Mouse (Mus musculus): Measurements from ENCODE around the gene Ttpal. TPM values are rescaled to one million over a fixed set of nuclear protein-coding genes. Genes with fewer than 3 reads are reported as not detected.

Gene Ttpal
- total RNA-seq, 2 experiments from 2014 or later, result 8.8 to 16.6 TPM

GRCm38 (mm10) chr2:163590996-163591395 lies 11.1 kb upstream of the Ttpal start:
- no peak for ATAC-seq (ENCODE audit: poor library complexity, severe bottlenecking)

GRCm38 (mm10) chr2:163592084-163592483 lies 10.0 kb upstream of the Ttpal start:
- ATAC-seq (ENCODE audit: poor library complexity, severe bottlenecking), result peak; percentile 21; the same call in 1 of the 2 replicates

DNA sequence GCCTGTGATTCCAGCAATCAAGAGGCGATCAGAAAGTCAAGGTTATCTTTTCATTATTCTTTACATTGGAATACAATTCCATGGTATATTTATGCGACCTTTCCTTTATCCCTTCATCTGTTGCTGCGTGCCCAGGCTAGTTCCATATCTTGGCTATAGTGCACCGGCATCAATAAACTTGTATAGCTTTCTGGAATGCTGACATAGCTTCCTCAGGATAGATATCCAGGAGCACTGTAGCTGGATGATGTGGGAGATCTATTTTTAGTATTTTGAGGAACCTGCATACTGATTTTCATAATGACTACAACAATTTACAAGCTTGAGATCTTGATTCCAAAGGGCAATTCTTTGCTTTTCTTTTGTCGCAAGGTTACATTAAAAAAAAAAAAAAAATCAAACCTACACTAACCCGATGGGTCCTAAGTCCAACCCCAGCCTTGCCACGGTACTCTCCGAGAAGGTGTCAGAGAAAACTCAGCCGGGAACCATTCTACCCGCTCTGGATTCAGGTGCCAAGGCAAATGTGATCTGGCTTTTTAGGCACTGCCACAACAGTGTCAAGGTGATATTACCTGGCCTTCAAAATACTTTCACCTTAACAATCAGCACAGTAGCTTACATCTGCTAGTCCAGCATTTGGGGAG lies 8.4 kb upstream of the Ttpal start:
- no peak for ATAC-seq (ENCODE audit: poor library complexity, severe bottlenecking)

DNA sequence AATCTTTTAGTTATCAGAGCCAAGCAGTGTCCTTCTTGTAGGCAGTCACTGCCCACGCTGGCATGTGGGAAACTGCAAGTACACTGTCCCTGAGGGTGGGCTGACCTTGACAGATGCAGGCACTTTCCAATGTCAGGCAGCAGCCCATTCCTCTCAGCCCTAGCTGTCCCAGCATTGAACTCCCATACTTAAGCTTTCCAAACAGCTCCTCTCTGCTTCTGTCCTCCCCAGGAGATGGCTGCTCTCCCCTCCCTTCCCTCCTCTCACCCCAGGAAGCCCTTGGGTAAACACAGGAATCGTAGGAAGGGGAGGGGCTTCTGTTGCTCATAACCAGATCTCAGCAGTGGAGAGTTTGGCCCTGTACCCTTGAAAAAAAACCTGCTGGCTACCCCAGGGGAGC lies 7.0 kb upstream of the Ttpal start:
- no peak for ATAC-seq (ENCODE audit: poor library complexity, severe bottlenecking)

GRCm38 (mm10) chr2:163596057-163596872 lies 5.8 kb upstream of the Ttpal start:
- ATAC-seq (ENCODE audit: poor library complexity, severe bottlenecking), result no peak

DNA sequence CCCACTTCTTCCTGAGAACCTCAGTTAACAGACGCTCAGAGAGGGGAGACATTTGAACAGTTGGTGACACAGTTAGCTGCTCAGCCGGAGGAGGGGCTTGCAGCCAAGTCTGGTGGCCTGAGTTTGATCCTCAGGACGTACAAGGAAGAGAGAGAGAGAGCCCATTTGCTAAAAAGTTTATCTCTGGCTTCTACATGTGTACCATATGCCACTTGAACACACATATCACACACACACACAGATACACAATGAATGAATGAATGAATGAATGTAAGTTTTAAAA lies 5.3 kb upstream of the Ttpal start:
- no peak for ATAC-seq (ENCODE audit: poor library complexity, severe bottlenecking)

DNA sequence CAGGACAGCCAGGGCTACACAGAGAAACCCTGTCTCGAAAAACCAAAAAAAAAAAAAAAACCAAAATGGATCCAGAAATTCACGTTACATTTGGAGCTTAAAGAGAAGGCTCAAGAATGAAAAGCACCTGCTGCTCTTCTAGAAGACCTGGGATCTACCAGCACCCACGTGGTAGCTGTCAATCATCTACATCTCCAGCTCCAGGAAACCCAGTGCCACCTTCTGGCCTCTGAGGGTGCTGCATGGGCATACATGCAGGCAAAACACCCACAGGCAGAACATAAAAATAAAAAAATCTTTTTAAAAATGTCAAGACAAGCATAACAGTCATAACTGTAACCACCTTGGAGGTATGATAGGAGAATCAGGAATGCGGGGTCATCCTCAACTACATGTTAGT lies 4.5 kb upstream of the Ttpal start:
- ATAC-seq (ENCODE audit: poor library complexity, severe bottlenecking), result peak; percentile 51

GRCm38 (mm10) chr2:163599226-163599625 lies 2.9 kb upstream of the Ttpal start:
- peak; percentile 49 for ATAC-seq (ENCODE audit: poor library complexity, severe bottlenecking)

DNA sequence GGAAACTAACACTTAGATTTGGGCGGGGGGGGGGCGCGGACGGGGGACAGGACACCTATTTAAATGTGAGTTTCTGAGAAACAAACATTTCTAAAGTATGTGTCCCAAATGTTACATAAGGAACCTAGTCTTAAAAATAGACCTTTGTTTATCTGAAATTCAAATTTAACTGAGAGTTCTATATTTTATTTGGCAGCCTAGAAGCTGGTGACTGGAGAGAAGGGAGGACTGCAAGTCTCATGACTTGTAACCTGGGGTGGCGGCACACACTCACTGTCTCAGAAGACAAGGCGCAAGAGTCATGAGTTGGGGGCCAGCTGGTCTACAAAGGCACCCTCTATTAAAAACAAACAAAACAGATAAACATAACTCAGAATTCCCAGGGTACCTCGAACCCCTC lies 1.0 kb upstream of the Ttpal start:
- no peak for ATAC-seq (ENCODE audit: poor library complexity, severe bottlenecking)

DNA sequence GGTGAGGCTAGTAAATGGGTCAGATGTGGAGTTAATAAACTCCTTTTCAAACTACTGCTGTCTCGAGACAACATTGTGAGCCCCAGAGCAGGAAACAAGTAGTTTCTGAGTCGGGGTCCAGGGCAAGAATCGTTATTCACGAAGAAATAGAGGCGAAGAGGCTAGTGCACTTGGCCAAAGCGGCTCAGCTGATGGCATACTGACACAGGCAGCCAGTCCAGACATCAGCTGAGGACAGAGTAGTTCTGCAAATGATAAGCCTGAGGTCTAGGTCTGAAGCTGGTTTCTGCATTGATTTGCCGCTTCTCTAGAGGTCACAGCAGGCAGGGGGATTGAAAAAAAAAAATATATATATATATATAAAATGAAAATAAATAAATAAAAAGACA lies 408 bp upstream of the Ttpal start:
- no peak for ATAC-seq (ENCODE audit: poor library complexity, severe bottlenecking)

GRCm38 (mm10) chr2:163606161-163606560 lies 4.0 kb downstream of the Ttpal start:
- no peak for ATAC-seq (ENCODE audit: poor library complexity, severe bottlenecking)

DNA sequence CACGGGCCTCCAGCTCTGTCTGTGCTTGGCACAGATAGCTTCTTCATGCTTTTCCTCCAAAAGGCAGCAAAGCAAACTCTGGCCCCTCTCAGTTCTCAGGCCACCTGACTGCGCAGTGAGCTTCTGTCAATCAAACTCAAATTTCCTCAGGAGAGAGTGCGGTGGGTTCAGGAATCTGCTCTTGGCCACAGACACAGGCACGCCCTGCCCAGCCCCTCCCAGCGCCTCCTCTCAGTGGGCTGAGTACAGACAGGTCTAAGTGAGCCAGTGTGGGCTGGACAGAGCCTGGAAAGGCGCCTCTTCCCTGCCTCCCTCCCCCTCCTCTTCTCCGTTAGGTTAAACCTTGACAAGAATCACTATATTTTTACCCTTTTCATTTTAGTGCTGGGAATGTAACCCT lies 5.9 kb downstream of the Ttpal start:
- ATAC-seq (ENCODE audit: poor library complexity, severe bottlenecking), result no peak

- ATAC-seq (ENCODE audit: poor library complexity, severe bottlenecking), result no peak
Observed at GRCm38 (mm10) chr2:163609281-163609975, 7.3 kb downstream of the Ttpal start.

DNA sequence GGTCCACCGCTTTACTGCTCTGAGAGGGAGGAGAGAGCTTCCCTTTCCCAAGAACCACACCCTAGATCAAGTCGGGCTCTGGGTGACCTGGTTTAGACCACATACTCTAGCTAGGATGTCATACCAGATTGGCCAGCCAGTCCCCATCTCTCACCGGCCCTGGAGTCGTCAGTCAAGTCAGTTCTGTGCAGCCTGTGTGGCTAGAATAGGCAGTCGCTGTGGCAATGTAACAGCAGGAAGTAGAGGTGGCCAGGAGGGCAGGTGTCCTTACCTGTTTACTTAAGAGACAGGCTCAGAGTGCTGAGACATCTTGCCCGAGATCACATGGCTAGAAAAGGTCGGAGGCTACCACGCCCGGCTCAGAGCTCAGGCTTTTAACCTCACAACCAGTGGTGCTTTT lies 9.1 kb downstream of the Ttpal start:
- ATAC-seq (ENCODE audit: poor library complexity, severe bottlenecking), result no peak

DNA sequence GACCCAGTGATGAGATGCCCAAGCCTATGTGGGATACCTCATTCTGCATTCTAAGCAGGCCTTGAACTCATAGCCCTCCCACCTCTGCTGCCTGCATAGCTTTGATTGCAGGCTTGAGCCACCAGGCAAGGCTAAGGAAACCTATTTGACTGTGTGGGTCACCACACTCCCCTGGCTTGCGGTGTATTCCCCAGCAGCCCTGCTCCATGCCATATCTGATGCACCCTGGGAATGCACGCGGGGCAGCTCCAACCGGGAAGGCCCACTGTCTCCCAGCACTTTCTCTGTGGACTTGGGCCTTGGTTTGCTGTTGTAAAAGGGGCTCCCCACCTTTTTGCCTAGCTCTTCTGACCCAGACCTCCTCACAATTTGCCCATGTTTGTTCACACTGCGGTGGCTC lies 11.1 kb downstream of the Ttpal start:
- no peak for ATAC-seq (ENCODE audit: poor library complexity, severe bottlenecking)

GRCm38 (mm10) chr2:163613990-163614389 lies 11.9 kb downstream of the Ttpal start:
- no peak for ATAC-seq (ENCODE audit: poor library complexity, severe bottlenecking)

GRCm38 (mm10) chr2:163615401-163615800 lies 13.3 kb downstream of the Ttpal start:
- no peak for ATAC-seq (ENCODE audit: poor library complexity, severe bottlenecking)

DNA sequence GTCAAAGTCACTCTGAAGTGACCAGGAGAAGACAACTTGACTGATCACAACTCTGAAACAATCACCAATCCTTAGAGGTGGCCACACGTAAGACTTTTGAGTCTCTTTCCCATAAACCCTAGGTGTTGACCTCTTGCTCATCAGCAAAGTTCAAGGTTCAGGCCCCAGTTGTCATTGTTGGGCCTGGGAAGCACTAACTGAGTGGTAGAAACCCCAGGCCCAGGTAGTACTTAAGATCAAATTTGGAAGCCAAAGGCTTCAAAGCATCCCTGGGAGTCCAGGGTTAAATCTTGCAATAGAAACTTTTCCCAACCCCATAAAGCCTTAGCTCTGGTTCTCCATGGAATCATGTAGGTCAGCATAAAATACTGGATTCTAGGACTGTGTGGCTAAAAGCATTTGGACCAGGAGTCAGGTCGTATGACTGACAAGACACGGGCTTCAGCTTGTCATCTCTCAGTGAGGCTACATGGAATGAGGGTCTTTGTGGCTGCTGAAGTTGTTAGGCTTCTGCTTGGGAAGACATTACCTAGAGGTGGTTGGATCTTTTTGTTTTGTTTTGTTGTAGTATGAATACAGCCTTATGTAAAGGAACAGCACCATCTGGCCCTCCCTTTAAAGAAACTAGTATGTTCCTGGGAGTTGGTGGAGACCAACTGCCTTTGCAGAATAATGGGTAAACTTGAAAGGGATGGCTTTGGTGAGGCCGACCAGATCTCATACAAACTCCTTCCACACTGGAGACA lies 14.0 kb downstream of the Ttpal start:
- ATAC-seq (ENCODE audit: poor library complexity, severe bottlenecking), result no peak

DNA sequence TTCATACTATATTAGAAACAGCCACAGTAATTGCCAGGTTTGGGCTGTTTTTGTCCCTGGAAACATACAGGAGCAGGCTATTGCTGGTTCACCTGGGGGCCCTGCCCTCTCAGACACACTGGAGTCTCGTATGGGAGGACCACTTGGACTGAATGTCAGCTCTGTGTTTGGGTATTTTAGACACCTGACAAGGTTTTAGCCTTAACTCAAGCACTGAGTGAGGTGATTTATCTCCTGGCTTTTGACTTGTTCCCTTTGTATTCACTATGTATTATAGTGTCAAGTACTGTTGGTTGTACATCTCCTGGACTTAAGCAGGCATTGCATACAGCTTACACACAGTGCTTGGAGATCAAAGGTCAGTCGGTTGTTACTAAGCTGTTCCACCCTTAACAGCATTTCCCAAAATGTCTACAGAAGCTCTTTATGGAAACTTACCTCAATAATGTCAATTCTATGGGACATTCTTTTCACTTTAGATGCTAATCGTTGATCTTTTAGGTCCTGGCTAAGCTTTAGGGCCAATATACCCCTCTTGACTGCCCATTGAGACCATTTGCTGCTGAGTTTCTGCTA lies 14.6 kb downstream of the Ttpal start:
- ATAC-seq (ENCODE audit: poor library complexity, severe bottlenecking), result no peak

DNA sequence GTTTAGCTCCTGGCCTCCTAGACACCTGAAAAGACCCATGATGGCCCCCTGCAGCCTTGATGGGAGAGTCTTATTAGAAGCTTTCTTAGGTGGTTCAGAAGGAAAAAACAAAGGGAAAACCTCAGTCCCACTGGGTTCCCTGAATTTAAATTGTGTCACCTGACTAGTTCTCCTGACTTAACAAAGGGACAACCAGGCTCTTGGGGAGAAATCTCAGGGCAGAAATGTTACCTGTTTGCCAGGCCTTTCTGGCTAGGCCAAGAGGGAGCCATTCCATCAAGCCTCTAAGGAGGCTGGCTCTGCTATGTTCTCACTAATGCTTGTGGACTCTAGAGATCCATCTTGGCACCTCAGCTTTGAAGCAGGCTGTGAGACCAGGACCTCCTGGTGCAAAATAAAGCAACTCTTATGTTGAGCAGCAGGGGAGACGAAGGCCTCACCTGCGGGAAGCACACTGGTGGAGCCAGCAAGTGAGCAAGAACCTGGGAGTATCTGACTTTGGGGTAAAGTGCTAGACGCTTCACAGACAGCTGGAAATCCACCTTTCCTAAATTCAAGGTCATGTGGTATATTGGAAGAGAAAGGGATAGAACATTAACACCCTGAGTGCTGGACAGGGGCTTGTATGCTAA lies 15.2 kb downstream of the Ttpal start:
- ATAC-seq (ENCODE audit: poor library complexity, severe bottlenecking), result no peak

- no peak for ATAC-seq (ENCODE audit: poor library complexity, severe bottlenecking)
Observed at GRCm38 (mm10) chr2:163617874-163618273, 15.8 kb downstream of the Ttpal start.
